Mouse (Mus musculus) left cerebral cortex, adult 11 months (tissue): ENCODE measurements at regions not wholly inside any gene's neighbourhood (a gene's known extent, or its start where the extent isn't known, plus 50 kb on each side); places are given as distances from the start of the nearest gene placed in this dataset.

Source experiments
- DNase-seq: peaks from one replicate; pipeline ENCODE4 v3.0.0; 2022; ENCODE audit warnings: low spot score

DNA sequence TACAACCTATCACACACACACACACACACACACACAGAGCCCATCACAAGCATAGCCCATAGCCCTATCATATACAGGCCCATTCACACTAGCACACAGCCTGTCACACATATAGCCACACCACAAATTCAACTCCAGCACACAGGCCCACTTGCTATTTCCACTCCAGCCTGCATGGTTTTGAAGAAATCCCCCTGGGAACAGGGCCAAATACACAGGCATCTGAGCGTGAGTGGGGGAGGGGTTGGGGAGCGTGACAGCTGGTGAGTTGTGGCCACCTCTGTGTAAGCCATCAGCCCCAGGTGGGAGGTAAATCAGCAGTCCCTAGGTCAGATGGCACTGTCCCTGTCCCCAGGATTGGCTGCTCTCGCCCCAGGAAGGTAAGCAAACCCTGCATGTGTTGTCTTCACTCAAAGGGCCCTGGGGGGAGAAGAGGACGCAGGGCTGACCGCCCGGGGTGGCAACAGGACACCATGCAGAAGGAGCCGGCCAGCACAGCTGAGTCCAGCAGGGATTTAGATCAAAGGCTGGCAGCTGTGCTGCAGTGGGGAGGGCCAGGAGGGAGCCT, 153.6 kb upstream of the Gm3448 start:
- no peak for DNase-seq

DNA sequence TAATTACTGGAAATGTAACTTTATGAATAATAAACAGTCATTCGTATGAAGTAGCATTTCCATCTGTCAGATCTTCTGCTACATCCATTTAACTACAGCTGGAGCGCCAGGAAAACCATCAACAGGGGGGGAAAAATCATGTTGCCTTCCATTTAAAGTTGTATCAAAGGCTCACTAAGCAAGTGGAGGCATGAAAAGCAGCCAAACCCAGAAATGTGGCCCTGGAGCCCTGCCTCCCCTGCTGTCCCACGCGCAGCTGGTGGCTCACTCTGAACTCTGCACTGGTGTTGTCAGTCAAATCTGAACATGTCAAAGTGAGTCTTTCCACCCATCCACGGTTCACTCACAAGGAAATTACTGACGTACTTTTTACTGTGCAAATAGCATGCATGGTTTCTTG, 152.5 kb upstream of the Gm3448 start:
- no peak for DNase-seq

DNA sequence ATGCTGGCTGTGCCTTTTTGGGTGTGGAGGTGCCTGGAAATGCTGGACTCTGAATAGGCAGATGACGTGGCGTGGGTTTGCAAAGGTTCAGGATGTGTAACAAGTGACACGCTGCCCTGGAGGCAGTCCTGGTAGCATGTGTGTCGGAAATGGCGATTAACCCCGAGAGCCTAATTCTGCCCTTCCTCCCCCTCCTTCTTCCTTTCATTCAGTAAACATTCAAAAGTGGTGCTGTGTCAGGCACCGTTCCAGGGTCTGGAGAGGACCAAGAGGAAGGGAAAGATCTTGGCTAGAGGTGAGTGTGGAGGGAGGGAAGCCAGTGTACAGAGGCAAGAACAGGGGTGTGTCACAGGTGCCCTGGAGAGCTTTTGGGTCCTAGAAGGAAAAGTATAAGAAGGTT, 151.5 kb upstream of the Gm3448 start:
- no peak for DNase-seq

DNA sequence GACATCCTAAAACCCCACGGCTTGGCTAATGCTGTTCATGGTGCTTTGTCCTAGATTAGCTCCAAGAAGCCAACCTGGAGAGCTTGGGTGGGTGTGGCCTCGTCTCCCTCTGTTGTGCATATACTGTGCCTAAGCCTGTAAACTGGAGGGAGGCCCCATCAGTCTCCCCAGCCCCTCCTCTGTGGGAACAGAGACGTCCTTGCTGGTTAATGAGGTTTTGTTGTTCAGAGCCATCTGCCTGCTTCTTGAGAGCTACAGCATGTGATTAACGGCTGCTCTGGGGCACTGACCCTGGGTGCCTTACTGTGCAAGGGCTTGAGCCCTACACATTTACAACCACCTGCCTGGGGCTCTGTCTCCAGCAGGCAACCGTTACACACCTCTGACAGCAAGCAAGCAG, 143.9 kb upstream of the Gm3448 start:
- DNase-seq, result no peak

DNA sequence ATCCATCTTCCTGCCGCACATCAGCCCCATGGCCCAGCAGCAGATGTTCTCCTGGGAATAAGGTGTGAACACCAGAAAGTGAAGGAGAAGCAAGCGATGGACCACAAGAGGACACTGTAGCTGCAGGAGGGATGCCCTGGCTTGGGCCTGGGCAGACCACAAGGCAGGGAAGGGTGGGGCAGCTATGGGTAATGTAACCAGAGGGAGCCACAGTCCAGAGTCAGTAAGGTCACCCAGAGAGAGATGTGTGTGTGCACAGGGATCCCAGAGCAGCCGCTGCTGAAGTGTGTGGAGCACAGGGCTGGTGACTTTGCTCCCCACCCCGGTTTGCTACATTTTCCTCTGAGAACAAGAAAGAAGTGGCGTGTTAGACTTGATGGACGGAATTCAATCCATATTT, 142.5 kb upstream of the Gm3448 start:
- no peak for DNase-seq

DNA sequence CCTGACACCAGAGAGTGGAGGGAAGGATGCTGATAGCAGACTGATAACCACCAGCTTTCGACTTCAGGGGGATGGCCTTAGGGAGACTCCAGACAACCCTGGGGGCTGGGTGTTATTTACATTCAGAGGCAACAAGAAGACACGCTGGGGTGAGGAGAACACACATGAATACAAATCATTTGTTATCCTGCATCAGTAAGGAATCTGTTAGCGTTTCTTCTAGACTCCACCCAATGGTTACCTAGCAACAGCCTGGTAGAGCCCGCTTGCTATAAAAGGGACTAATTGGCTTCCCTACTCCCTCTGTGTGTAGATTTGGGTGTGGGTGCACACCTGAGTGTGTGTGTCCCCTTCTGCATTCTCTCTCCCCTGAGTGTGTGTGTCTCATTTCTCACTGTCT, 140.8 kb upstream of the Gm3448 start:
- DNase-seq, result no peak

DNA sequence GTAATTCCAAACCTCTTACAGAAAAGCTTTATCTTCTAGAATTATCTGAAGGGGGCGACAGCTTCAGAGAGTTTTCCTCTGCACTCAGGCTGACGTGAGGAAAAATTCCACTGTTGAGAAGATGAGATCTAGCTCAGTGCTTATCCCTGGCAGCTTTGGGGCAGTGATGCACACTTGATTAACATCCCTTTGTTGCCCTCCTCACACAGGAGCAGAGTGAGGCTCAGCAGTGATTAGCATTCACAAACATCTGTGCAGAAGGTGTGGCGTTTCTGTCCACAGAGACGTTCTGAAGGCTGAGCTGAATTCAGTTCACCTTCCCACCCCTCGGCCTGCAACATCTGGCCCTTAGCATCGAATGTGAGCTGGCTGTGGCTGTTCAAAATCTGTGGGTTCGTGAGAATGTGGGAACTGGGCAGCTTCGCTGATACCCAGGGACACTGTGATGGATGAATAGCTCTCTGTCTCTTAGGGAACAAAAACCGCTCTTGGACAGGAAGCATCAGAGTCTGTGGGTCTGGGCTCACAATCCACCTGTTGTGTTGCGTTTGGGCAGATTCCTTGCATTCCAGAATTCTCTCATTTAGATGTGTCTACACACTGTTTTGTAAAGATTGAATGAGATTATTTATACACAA, 139.0 kb upstream of the Gm3448 start:
- no peak for DNase-seq

DNA sequence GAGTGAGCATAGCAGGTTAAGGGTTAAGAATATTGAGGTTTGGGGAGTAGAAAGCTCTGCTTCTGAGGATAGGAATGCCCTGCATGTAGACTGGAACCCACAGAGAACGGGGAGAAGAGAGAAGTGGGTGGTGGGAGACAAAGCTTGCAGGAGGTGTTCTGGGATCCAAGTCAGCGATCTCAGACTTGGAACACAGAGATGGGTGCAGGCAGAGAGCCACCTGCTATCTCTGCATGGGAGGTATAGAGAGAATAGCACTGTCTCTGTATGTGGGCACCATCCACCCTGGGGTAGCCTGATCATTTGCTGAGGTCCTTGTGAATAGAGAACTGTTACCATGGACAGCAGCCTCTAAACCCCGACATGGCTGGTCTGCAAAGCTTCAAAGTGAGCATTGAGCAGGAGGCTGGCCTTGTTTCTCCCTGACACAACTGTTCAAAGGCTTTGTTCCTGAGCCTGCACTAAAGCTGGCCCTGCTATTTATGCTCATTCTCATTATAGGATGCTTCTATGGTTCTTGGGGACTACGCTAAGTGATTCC, 138.1 kb upstream of the Gm3448 start:
- no peak for DNase-seq

DNA sequence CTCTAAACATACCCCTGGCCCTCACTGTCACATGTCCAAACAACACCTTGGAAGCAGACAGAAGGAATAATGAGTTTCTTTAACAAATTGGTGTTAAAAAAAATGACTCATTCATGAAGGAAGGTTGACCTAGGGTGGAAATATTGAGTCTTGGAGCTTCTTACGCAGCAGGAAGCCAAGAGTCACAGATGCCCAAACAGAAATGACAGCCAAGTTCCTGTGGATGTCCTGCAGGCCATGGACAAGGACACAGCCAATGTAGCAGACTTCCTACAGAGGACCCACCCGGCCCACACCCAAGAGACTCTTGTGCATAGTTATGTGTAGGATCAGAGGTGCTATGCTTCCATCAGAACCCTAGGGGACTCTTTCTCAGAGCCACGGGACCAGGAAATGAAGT, 136.1 kb upstream of the Gm3448 start:
- DNase-seq, result no peak

DNA sequence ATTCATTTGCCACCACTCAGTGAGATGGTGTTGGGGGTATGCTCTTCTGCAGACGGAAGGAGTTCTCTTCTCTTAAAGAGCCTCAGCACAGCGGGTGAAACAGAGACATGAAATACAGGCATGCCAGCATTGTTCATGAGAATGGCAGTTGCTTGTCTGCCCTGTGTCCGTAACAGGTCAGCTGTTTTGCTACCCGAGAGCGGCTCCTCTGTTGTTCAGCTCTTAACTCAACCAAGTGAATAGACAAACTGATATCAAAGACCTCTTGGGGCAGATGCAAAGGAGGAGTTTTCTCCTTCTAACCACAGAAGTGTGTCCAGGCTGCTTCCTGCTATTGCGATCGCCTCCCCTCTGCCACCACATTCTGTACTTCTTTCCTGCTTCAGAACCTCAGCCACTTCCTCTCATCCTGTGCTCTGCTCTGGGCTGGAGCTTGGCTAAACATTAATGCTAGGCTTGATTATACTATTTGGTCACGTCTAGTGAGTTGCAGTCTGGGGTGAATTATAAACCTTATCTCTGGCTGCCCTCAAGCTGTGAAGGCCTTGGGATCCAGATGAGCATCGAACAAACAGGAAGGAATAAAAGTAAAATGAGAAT, 133.1 kb upstream of the Gm3448 start:
- DNase-seq, result no peak

DNA sequence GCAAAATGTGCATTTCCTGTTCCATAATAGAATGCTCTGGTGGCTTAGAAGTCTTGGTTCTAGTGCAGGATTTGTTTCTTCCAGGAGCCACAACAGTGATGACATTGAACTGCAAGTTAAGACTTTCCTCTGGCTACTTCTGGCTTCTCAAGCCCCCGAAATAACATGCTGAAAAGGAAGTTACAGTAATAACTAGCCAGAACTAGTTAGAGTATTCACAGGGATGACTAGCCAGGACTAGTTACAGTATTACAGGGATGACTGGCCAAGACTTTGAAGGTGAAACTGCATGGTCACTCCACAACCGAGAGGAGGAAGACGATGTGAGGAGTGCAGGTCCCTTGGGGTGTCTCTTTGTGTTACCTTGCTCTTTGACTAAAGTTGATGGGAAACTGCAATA, 126.6 kb upstream of the Gm3448 start:
- no peak for DNase-seq

DNA sequence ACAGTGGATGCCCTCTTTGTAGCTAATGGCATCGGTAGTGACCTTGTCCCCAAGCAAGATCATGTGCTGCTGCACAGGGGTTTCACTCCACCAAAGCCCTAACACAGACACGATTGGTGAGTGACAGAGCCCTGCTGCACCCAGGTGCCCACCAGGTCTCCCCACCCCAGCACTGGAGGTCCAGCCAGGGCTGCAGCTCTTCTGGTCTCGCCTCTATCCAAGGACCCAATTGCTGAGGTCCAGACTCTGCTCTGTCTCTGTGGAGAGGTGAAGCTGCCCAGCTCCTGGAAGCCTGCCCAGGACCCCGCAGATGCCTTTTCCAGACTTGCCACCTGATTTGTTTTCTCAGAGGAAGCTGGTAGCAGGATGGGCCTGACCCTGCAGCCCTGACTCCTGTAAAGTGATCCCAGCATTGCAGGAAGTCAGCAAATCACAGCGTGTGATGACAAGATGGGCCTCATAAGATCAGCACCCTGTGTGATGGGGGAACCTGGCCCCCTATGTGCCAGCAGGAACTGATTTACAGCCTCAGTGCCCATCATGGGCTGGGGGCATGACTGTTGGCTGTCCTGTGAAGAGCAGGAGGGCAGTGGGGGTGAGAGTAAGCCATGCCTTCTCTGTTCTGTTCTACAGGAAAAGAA, 116.5 kb upstream of the Gm3448 start:
- no peak for DNase-seq

DNA sequence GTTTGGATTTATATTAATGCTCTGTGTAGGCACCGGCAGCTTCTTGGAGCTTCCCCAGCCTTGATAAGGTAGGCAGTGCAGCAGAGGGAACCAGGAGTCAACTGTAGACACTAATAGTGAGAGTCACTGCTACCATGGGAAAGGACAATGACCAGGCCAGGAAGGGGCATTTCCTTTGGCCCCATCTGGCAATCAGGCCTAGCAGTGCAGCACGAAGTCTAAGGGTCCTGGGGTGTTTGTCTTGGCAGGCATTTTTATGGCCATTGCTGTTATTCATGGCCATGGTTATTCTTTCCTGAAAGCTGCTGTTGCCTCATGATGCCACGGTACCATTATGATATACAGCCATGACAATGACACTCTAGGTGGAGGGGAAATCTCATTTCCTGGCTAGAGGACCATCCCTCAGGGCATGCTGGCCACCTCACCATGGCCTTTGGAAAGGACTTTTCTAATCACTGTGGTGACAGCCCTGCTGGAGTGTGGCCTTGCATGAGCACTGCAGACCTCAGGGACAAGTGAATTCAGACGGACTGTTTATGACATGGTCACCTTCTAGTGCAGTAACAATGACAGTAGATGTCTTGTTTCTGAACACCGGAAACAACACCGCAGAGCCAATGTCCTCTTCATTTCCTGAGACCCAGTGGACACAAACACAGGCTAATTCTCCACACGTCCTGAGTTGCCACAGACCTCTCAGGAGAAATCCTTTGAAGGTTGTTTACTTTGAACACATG, 111.8 kb upstream of the Gm3448 start:
- DNase-seq, result no peak

DNA sequence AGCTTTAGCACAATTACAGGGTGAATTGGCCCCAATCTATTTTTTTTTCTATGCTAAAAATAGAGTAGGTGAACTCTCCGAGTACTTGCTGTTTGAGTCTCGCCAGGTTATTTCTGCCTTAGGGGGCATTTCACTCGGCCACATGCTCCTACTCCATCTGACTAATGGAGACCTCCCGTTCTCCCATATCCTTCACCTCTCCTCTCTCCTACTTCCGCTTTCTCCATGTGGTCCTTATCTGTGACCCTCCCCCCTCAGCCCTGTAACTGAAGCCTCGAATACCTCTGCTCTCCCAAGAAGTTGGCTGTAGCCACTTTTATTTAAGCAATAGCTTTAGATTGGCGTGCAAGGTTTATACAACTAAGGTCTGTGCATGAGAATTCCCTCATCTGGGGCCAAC, 111.1 kb upstream of the Gm3448 start:
- DNase-seq, result no peak

DNA sequence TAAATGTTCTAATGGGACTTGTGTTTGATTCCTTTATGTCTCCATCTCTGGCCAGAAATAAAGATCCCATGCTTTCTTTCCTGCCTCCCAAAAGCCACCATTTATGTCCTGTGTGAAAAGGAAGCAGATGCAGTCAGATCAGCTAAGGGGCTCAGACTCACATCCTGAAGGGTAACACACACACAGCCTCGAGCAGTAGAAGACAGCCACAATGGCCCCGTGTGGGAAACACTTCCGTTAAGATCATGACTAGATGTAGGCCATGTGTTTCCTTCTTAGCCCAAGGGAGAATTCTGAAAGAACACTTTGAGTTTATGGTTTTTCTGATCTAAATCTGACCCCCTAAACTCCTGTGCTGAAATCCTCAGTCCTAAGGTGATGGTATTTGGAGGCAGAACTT, 110.4 kb upstream of the Gm3448 start:
- no peak for DNase-seq

DNA sequence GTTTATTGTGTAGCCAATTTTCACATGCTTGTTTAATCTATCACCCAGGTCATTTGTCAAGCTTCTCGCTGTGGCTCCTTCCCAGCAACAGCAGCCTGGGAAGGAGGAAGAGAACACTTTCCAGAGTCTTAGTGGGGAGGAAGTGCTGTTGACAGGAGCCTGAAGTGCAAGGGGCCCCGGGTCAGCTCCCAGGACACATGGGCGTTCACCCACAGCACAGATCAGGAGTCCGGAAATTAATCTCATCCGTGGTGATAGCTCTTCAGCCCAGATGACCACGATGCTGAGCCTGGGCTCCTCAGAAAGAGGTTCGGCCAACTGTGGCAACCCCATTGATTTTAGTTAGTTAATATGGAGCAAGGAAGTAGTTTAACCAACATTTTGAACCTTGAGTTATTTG, 105.3 kb upstream of the Gm3448 start:
- no peak for DNase-seq

DNA sequence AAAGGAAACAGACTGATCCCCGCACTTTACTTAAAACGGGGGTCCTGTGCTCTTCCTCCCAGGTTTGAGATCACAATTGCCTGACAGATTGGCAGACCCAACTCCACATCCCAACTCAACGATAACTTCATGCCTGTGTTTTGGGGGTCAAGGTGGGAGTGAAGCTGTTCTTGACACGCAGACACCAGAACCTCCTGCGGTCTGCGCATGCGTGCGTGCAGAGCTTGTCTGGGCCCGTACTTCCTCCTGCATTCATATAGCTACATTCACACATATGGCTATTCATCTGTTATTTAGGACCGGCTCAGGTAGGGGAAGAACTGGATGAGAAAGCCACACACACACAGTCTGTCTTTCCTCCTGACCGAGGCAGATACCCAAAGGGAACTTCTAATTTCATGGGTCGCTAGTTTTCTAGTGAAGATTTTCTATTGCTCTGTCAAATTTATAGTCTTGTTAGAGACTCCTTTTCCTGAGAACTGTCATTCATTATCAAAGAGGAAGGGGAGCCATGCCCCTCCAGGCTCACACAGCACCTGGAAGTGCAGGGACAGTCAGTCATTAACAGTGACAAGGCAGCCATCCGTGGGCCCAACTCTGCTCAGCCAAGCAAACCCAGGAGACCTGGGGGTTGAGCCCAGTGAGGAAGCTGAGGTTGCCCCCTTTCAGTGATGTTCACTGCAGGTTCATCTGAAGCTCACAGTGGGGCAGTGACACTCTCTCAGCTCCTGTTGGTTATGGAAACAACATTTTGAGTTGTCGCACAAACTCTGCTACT, 104.0 kb upstream of the Gm3448 start:
- no peak for DNase-seq

DNA sequence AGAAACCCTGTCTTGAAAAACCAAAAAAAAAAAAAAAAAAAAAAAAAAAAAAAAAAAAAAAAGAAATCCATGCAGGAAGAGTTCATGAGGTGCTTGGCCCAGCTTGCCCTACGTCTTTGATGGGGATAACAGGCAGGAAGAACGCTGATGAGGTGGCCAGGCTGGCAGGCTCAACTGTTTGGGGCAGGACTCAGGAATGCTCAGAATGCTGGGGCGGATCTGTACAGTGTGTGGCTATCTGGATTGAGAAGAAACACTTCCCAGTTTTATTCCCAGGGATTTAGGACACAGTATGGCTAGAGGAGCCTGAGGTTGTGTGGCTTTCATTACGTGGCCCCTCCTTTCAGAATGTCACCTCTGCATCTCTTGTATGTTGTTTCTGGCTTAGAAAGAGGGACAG, 99.1 kb upstream of the Gm3448 start:
- DNase-seq, result no peak
